Mouse (Mus musculus): ENCODE measurements around the gene Tbr1. TPM values are rescaled to one million over a fixed set of nuclear protein-coding genes. Genes with fewer than 3 reads are reported as not detected.

Tbr1 gene
- polyA plus RNA-seq, 1 experiment from 2014 or later = 0.24 TPM

DNA sequence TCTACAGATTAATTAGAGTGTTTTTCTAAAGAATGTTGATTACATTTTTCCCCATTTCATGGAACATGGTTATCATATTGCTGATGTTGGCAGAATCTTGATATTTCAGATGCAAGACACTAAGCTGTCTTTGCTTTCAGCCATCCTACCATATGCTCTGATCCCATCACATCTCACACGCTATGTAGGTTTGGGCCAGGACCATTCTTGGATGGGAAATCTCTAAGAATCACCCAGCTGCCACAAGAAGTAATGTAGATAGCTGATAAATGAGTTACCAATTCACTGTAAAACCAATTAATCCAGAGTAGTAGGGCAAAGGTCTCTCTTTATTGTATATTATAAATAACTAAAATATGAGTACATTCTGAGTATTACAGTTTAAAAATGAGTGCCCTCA lies 4.7 kb upstream of the Tbr1 start:
- ATAC-seq (replicated peaks; ENCODE audit: insufficient number of reproducible peaks, low FRiP score, low TSS enrichment) = no peak
- WGBS (ENCODE audit: insufficient replicate concordance) = 94% methylated on average over 1 of the region's 1 CpGs

GRCm38 (mm10) chr2:61803443-61804367 lies 975 bp downstream of the Tbr1 start:
- Histone ChIP-seq H3K4me3 (ENCODE audit: low read depth, low read length) (no peak overlapping the region), H3K4me2 (peak overlapping the region; percentile 0; the same call in 1 of the 2 replicates), H3K27ac (ENCODE audit: low read depth, low read length) (no peak overlapping the region), H3K36me3 (ENCODE audit: control insufficient read depth, insufficient read depth, low read length) (no peaks in the 10 kb centered on the region), H3K4me1 (ENCODE audit: control insufficient read depth, insufficient read depth, low read length) (peaks cover 16% of the 10 kb centered on the region), H3K9me3 (replicated peaks; ENCODE audit: control insufficient read depth, low read length) (no peaks in the 10 kb centered on the region), H3K27me3 (ENCODE audit: control insufficient read depth, insufficient read depth, low read length) (peaks cover 45% of the 10 kb centered on the region), H3K9ac (ENCODE audit: low read depth, low read length) (no peak overlapping the region)
- no peak for ATAC-seq (replicated peaks; ENCODE audit: insufficient number of reproducible peaks, low FRiP score, low TSS enrichment)
- 2% methylated on average over 29 of the region's 29 CpGs for WGBS (ENCODE audit: insufficient replicate concordance)

More for the DNA sequence above, 4.7 kb upstream of the Tbr1 start:
- Histone ChIP-seq H3K27me3 (ENCODE audit: control insufficient read depth, insufficient read depth, low read length) (peaks cover 18% of the 10 kb centered on the region), H3K4me1 (ENCODE audit: control insufficient read depth, insufficient read depth, low read length) (peaks cover 6% of the 10 kb centered on the region; the same call in 1 of the 2 replicates), H3K4me2 (no peak overlapping the region), H3K4me3 (ENCODE audit: low read depth, low read length) (no peak overlapping the region), H3K9me3 (replicated peaks; ENCODE audit: control insufficient read depth, low read length) (no peaks in the 10 kb centered on the region), H3K9ac (ENCODE audit: low read depth, low read length) (no peak overlapping the region), H3K27ac (ENCODE audit: low read depth, low read length) (no peak overlapping the region), H3K36me3 (ENCODE audit: control insufficient read depth, insufficient read depth, low read length) (no peaks in the 10 kb centered on the region)

GRCm38 (mm10) chr2:61804382-61804840 lies 1.7 kb downstream of the Tbr1 start:
- no peak overlapping the region for H3K4me3 ChIP-seq (ENCODE audit: low read depth, low read length)
- peaks cover 52% of the 10 kb centered on the region for H3K27me3 ChIP-seq (ENCODE audit: control insufficient read depth, insufficient read depth, low read length)
- peaks cover 16% of the 10 kb centered on the region for H3K4me1 ChIP-seq (ENCODE audit: control insufficient read depth, insufficient read depth, low read length)
- H3K27ac ChIP-seq (ENCODE audit: low read depth, low read length) = no peak overlapping the region
- 5% methylated on average over 10 of the region's 10 CpGs for WGBS (ENCODE audit: insufficient replicate concordance)
- no peak for ATAC-seq (replicated peaks; ENCODE audit: insufficient number of reproducible peaks, low FRiP score, low TSS enrichment)
- H3K9me3 ChIP-seq (replicated peaks; ENCODE audit: control insufficient read depth, low read length) = no peaks in the 10 kb centered on the region
- H3K4me2 ChIP-seq = no peak overlapping the region
- no peaks in the 10 kb centered on the region for H3K36me3 ChIP-seq (ENCODE audit: control insufficient read depth, insufficient read depth, low read length)
- no peak overlapping the region for H3K9ac ChIP-seq (ENCODE audit: low read depth, low read length)

GRCm38 (mm10) chr2:61804841-61805540 lies 2.3 kb downstream of the Tbr1 start:
- Histone ChIP-seq H3K4me3 (ENCODE audit: low read depth, low read length) (peak overlapping the region; percentile 16), H3K27me3 (ENCODE audit: control insufficient read depth, insufficient read depth, low read length) (peaks cover 58% of the 10 kb centered on the region), H3K4me1 (ENCODE audit: control insufficient read depth, insufficient read depth, low read length) (peaks cover 16% of the 10 kb centered on the region), H3K9ac (ENCODE audit: low read depth, low read length) (no peak overlapping the region), H3K36me3 (ENCODE audit: control insufficient read depth, insufficient read depth, low read length) (no peaks in the 10 kb centered on the region), H3K9me3 (replicated peaks; ENCODE audit: control insufficient read depth, low read length) (no peaks in the 10 kb centered on the region), H3K4me2 (peak overlapping the region; percentile 43), H3K27ac (ENCODE audit: low read depth, low read length) (no peak overlapping the region)
- peak; percentile 24; the same call in 1 of the 2 replicates for ATAC-seq (replicated peaks; ENCODE audit: insufficient number of reproducible peaks, low FRiP score, low TSS enrichment)
- WGBS (ENCODE audit: insufficient replicate concordance) = 1% methylated on average over 39 of the region's 39 CpGs

DNA sequence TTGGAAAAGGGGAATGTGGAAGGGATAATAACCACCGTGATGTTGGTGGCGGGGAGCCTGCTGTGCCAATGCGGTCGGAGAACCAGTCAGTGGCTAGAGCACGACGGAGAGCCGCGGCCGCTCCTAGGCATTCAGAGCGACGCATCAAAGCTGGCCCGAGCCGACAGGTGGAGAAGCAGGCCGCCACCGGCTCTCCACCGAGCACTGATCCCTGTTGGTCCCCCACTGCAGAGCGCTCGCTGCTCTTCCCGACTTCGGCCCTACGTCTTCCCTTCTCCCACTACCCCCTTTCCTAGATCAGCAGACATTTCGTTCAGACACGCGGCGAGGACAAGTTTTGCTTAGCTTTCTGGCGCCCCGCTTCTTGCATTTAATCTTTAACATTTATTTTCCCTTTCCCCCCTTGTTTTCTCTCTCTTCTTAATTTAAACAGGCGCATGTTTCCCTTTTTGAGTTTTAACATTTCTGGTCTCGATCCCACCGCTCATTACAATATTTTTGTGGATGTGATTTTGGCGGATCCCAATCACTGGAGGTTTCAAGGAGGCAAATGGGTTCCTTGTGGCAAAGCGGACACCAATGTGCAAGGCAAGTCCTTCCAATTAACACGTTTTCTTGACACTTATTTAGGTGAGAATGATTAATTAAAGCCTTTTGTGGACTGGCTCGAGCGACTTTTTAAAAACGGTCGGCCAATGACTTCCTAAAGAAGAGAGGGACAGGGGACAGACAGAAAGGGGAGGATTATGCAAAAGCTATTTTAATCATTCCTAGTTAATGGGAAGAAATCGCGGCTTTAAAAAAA lies 3.0 kb downstream of the Tbr1 start:
- no peaks in the 10 kb centered on the region for H3K9me3 ChIP-seq (replicated peaks; ENCODE audit: control insufficient read depth, low read length)
- ATAC-seq (replicated peaks; ENCODE audit: insufficient number of reproducible peaks, low FRiP score, low TSS enrichment) = no peak
- peak overlapping the region; percentile 43 for H3K4me2 ChIP-seq
- no peak overlapping the region for H3K9ac ChIP-seq (ENCODE audit: low read depth, low read length)
- H3K27me3 ChIP-seq (ENCODE audit: control insufficient read depth, insufficient read depth, low read length) = peaks cover 65% of the 10 kb centered on the region
- H3K4me3 ChIP-seq (ENCODE audit: low read depth, low read length) = peak overlapping the region; percentile 16
- WGBS (ENCODE audit: insufficient replicate concordance) = under 1% methylated on average over 39 of the region's 39 CpGs
- H3K4me1 ChIP-seq (ENCODE audit: control insufficient read depth, insufficient read depth, low read length) = peaks cover 16% of the 10 kb centered on the region
- no peak overlapping the region for H3K27ac ChIP-seq (ENCODE audit: low read depth, low read length)
- no peaks in the 10 kb centered on the region for H3K36me3 ChIP-seq (ENCODE audit: control insufficient read depth, insufficient read depth, low read length)

GRCm38 (mm10) chr2:61806346-61806825 lies 3.7 kb downstream of the Tbr1 start:
- H3K4me1 ChIP-seq (ENCODE audit: control insufficient read depth, insufficient read depth, low read length) = peaks cover 17% of the 10 kb centered on the region
- WGBS (ENCODE audit: insufficient replicate concordance) = 4% methylated on average over 3 of the region's 3 CpGs
- no peak overlapping the region for H3K9ac ChIP-seq (ENCODE audit: low read depth, low read length)
- no peaks in the 10 kb centered on the region for H3K36me3 ChIP-seq (ENCODE audit: control insufficient read depth, insufficient read depth, low read length)
- H3K27me3 ChIP-seq (ENCODE audit: control insufficient read depth, insufficient read depth, low read length) = peaks cover 69% of the 10 kb centered on the region
- ATAC-seq (replicated peaks; ENCODE audit: insufficient number of reproducible peaks, low FRiP score, low TSS enrichment) = no peak
- H3K4me2 ChIP-seq = no peak overlapping the region
- H3K4me3 ChIP-seq (ENCODE audit: low read depth, low read length) = no peak overlapping the region
- H3K27ac ChIP-seq (ENCODE audit: low read depth, low read length) = no peak overlapping the region
- no peaks in the 10 kb centered on the region for H3K9me3 ChIP-seq (replicated peaks; ENCODE audit: control insufficient read depth, low read length)

- peaks cover 19% of the 10 kb centered on the region for H3K4me1 ChIP-seq (ENCODE audit: control insufficient read depth, insufficient read depth, low read length)
- no peak overlapping the region for H3K27ac ChIP-seq (ENCODE audit: low read depth, low read length)
- H3K27me3 ChIP-seq (ENCODE audit: control insufficient read depth, insufficient read depth, low read length) = peaks cover 71% of the 10 kb centered on the region
- H3K9me3 ChIP-seq (replicated peaks; ENCODE audit: control insufficient read depth, low read length) = no peaks in the 10 kb centered on the region
- no peak overlapping the region for H3K9ac ChIP-seq (ENCODE audit: low read depth, low read length)
- H3K4me2 ChIP-seq = peak overlapping the region; percentile 42
- no peak for ATAC-seq (replicated peaks; ENCODE audit: insufficient number of reproducible peaks, low FRiP score, low TSS enrichment)
- WGBS (ENCODE audit: insufficient replicate concordance) = under 1% methylated on average over 22 of the region's 22 CpGs
- no peaks in the 10 kb centered on the region for H3K36me3 ChIP-seq (ENCODE audit: control insufficient read depth, insufficient read depth, low read length)
- peak overlapping the region; percentile 25 for H3K4me3 ChIP-seq (ENCODE audit: low read depth, low read length)
Measured at GRCm38 (mm10) chr2:61807151-61807550, 4.4 kb downstream of the Tbr1 start.

GRCm38 (mm10) chr2:61807781-61808180 lies 5.1 kb downstream of the Tbr1 start:
- Histone ChIP-seq H3K4me1 (ENCODE audit: control insufficient read depth, insufficient read depth, low read length) (peaks cover 16% of the 10 kb centered on the region), H3K9me3 (replicated peaks; ENCODE audit: control insufficient read depth, low read length) (no peaks in the 10 kb centered on the region), H3K9ac (ENCODE audit: low read depth, low read length) (no peak overlapping the region), H3K27ac (ENCODE audit: low read depth, low read length) (no peak overlapping the region), H3K36me3 (ENCODE audit: control insufficient read depth, insufficient read depth, low read length) (no peaks in the 10 kb centered on the region), H3K4me2 (no peak overlapping the region), H3K4me3 (ENCODE audit: low read depth, low read length) (no peak overlapping the region), H3K27me3 (ENCODE audit: control insufficient read depth, insufficient read depth, low read length) (peaks cover 70% of the 10 kb centered on the region)
- 23% methylated on average over 2 of the region's 2 CpGs for WGBS (ENCODE audit: insufficient replicate concordance)
- no peak for ATAC-seq (replicated peaks; ENCODE audit: insufficient number of reproducible peaks, low FRiP score, low TSS enrichment)
